Mouse (Mus musculus) liver, embryonic 15.5 days (tissue): ENCODE measurements around the gene Rgs17. TPM values are rescaled to one million over a fixed set of nuclear protein-coding genes. Genes with fewer than 3 reads are reported as not detected.

ENCODE experiments used
- ATAC-seq: fragments of 200-750 bp; cut with Nextera tagmentation; 2 replicates; pipeline ENCODE4 v1.8.0; 2017; ENCODE audit warnings: moderate number of reproducible peaks, mild to moderate bottlenecking, moderate library complexity; ENCODE audit not compliant: insufficient read depth
- H3K27ac ChIP-seq: fragments of 300-500 bp; sonication (generic); replicated peaks from 2 replicates; pipeline ENCODE4 v1.5.1; 2015; ENCODE audit warnings: mild to moderate bottlenecking, inconsistent platforms
- H3K27me3 ChIP-seq: fragments of 300-500 bp; sonication (generic); 2 replicates; pipeline ENCODE4 v1.6.1; 2015; ENCODE audit warnings: mild to moderate bottlenecking, inconsistent platforms
- H3K36me3 ChIP-seq: fragments of 300-500 bp; sonication (generic); replicated peaks from 2 replicates; pipeline ENCODE4 v1.6.1; 2015; ENCODE audit warnings: moderate library complexity, mild to moderate bottlenecking, inconsistent platforms
- H3K4me1 ChIP-seq: fragments of 300-500 bp; sonication (generic); replicated peaks from 2 replicates; pipeline ENCODE4 v1.6.1; 2015; ENCODE audit warnings: inconsistent platforms
- H3K4me2 ChIP-seq: fragments of 300-500 bp; sonication (generic); 2 replicates; pipeline ENCODE4 v1.6.1; 2015; ENCODE audit warnings: moderate library complexity, mild to moderate bottlenecking, inconsistent platforms
- H3K4me3 ChIP-seq: fragments of 300-500 bp; sonication (generic); replicated peaks from 2 replicates; pipeline ENCODE4 v1.5.1; 2015; ENCODE audit warnings: mild to moderate bottlenecking, inconsistent platforms
- H3K9ac ChIP-seq: fragments of 300-500 bp; sonication (generic); 2 replicates; pipeline ENCODE4 v1.6.1; 2015; ENCODE audit warnings: moderate library complexity, mild to moderate bottlenecking, inconsistent platforms
- H3K9me3 ChIP-seq: fragments of 300-500 bp; sonication (generic); replicated peaks from 2 replicates; pipeline ENCODE4 v1.6.1; 2016; ENCODE audit warnings: inconsistent platforms
- WGBS: fragments of 180-500 bp; shearing (Covaris S2); methylation state at CpG from one replicate; pipeline ENCODE4 v1.1.7; 2015; ENCODE audit warnings: mixed read lengths; ENCODE audit not compliant: insufficient replicate concordance; 5-methylcytosine and 5-hydroxymethylcytosine counted together
- polyA plus RNA-seq: library from polyadenylated mRNA; unstranded; fragments of >200 nt; fragmentation: Nextera tagmentation; extraction: Ambion mirVana; gene quantifications from 2 replicates; pipeline ENCODE4 v1.2.1, GENCODE M21; 2015

Gene Rgs17
- polyA plus RNA-seq, 1 experiment from 2014 or later = 0.03 TPM

DNA sequence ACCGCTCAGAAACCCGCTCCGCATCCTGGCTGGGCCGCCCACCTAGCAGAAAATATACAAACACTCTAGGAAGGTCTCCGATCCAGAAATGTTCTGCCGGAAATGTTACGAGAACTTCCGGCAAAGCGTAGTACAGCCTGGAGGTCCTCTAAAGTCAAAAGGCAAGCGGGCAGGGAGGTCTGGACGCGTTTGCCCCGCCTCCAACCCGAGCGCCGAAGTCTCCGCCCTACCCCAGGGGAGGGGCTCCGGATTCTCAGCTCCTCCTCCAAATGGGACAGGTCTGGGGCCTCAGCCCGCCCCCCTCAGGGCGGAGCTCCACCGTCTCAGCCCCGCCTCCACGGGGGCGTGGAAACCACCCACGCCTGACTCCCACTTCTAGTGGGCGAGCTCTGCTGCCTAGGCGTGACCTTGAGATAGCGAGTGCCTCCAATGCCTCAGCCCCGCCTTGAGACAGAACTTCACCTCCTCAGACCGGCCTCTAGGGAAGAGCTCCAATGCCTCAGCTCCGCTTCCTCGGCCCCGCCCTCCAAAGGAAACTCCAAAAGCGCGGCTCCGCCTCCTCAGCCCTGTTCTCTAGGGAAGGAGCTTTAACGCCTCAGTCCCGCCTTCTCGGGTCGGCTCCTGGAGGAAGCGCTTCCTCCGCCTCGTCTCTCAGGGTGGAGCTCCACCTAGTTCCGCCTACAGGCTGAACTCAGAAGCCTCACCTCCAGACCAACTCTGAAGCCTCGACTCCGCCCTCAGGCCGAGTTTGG lies 98.3 kb downstream of the Rgs17 start, which contains the start of gene Mtrf1l:
Gene Mtrf1l (minus strand): TSS at position 171 of the 752 bp plus-strand sequence.
- WGBS = under 1% methylated on average over 47 of the region's 47 CpGs
- Histone ChIP-seq H3K36me3 (peaks cover 26% of the 10 kb centered on the region), H3K27me3 (no peaks in the 10 kb centered on the region), H3K9ac (peak within 1 kb of the TSS; percentile 92), H3K4me2 (peak within 1 kb of the TSS; percentile 91), H3K27ac (peak within 1 kb of the TSS; percentile 95), H3K9me3 (no peaks in the 10 kb centered on the region), H3K4me1 (peaks cover 44% of the 10 kb centered on the region), H3K4me3 (peak within 1 kb of the TSS; percentile 97)
- ATAC-seq = peak; percentile 95

DNA sequence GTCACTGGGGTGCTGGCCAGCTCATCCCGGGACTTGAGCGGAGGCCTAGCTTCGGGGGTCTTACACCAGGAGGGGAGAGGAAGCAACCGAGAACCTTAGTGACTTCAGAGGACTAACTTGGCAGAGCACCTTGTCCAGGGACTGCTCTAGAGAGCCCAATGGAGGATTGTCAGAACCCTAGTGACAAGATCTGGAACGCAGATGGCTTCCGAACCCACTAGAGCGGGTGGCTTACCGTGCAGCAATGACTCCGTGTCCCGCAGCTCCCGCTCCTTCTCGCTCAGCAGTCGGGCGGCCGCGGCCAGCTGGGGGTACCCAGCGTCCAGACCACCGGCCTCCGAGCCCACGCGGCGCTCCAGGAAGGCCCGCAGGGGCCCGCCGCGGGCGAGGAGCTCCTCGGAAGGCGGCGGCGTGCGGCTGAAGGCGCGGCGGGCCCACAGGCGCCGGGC lies 98.9 kb downstream of the Rgs17 start:
- peak overlapping the region; percentile 92 for H3K9ac ChIP-seq
- H3K27ac ChIP-seq = peak overlapping the region; percentile 95
- H3K4me2 ChIP-seq = peak overlapping the region; percentile 91
- H3K4me3 ChIP-seq = peak overlapping the region; percentile 97
- ATAC-seq = peak; percentile 2
- H3K27me3 ChIP-seq = no peaks in the 10 kb centered on the region
- under 1% methylated on average over 37 of the region's 37 CpGs for WGBS
- no peaks in the 10 kb centered on the region for H3K9me3 ChIP-seq
- peaks cover 32% of the 10 kb centered on the region for H3K36me3 ChIP-seq
- H3K4me1 ChIP-seq = peaks cover 44% of the 10 kb centered on the region

DNA sequence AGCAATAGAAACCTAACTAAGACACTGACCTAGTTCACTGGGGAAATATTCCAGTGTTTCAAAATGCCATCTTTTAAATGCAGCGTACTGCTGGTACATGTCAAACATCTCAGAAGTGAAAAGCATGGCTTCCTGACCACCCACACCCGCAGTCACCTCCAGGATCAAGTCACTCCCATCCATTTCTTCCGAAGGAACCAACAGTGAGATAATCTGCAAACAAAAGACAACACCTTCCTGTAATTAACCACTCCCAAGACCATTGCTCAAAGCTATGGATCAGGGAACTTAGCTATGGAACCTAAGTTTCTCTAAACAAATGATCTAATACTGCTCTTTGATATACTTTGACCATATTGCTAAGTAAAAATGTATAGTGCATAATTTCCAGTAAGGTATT lies 103.4 kb downstream of the Rgs17 start:
- Histone ChIP-seq H3K9me3 (no peaks in the 10 kb centered on the region), H3K4me2 (no peak overlapping the region), H3K27me3 (no peaks in the 10 kb centered on the region), H3K36me3 (peaks cover 75% of the 10 kb centered on the region), H3K4me3 (no peak overlapping the region), H3K4me1 (peaks cover 27% of the 10 kb centered on the region), H3K27ac (no peak overlapping the region), H3K9ac (no peak overlapping the region)
- ATAC-seq = no peak
- WGBS = 84% methylated on average over 3 of the region's 3 CpGs

DNA sequence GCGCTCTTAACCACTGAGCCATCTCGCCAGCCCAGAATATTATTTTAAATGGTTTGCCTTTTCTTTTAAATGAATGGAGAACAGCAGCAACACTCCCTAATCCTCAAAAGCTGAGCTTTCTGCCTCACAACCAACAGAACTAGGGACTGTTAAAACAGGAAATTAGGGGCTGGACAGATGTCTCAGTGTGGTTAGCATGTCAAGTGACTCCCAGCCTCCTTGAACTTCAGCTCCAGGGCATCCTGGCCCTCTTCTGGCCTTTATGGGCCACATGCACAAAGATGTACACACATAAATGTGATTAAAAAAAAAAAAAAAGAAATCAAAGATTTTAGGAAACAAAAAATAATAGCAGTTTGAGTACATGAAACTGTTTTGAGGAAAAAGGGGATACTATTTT lies 106.2 kb downstream of the Rgs17 start:
- Histone ChIP-seq H3K4me2 (no peak overlapping the region), H3K27me3 (no peaks in the 10 kb centered on the region), H3K27ac (no peak overlapping the region), H3K36me3 (peaks cover 89% of the 10 kb centered on the region), H3K9me3 (no peaks in the 10 kb centered on the region), H3K4me1 (peaks cover 10% of the 10 kb centered on the region; the same call in 1 of the 2 replicates), H3K9ac (no peak overlapping the region), H3K4me3 (no peak overlapping the region)
- 93% methylated on average over 2 of the region's 2 CpGs for WGBS
- ATAC-seq = no peak

DNA sequence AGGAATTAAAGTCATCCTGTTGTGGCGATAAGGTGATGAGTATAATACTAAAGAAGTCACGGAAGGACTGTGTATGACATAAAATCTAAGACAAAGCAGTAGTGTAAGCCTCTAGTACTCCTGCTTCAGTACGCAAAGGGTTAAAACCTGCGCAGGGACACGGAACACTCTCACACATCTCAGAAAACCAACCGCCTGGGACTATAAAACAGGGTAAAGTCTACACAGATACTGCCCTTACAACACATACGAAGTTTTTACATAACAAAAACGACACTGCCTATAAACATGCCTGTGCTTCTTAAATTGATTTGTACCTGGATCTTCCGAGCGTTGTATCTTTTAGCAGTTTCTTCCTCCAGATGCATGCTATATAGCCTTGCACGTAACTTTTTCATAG lies 108.5 kb downstream of the Rgs17 start:
- H3K36me3 ChIP-seq = peaks cover 76% of the 10 kb centered on the region
- no peak overlapping the region for H3K4me2 ChIP-seq
- H3K27me3 ChIP-seq = no peaks in the 10 kb centered on the region
- no peaks in the 10 kb centered on the region for H3K9me3 ChIP-seq
- WGBS = 83% methylated on average over 11 of the region's 11 CpGs
- H3K4me3 ChIP-seq = no peak overlapping the region
- H3K9ac ChIP-seq = no peak overlapping the region
- ATAC-seq = no peak
- H3K4me1 ChIP-seq = no peaks in the 10 kb centered on the region; the same call in 1 of the 2 replicates
- no peak overlapping the region for H3K27ac ChIP-seq

DNA sequence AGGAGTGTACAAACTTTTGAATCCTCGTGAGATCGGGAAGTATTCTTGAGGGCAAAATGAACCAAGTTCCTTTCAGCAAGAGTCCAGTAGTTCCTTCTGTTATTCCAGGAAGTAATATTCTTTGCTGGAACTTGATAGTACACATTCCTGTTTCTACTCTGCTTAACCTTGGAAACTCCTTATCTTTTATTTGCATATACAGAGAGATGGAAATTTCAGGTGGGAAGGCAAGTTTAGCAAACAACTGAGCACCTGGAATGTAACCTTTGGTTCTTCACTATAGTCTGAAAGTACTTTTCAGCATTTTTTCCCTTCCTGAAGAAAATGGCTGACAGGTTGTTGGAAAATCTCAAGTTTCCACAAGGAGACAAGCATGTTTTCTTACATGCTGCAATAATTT lies 114.5 kb downstream of the Rgs17 start:
- peak overlapping the region; percentile 91; the same call in 1 of the 2 replicates for H3K27ac ChIP-seq

DNA sequence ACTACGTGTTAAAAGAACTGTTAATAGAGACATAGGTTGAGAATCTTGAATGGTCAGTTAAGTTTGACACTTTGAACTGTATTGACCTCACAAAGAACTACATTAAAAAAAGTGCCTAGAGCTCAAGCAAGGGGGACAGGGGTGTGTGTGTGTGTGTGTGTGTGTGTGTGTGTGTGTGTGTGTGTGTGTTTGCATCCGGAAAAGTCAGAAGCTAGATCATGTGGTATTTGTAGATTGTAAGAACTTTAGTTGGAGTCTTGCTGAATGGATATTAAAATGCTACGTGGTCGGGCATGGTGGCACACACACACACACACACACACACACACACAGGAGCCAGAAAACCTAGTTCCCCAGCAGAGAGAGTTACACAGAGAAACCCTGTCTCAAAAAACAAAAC lies 115.2 kb downstream of the Rgs17 start:
- H3K9ac ChIP-seq = peak overlapping the region; percentile 69
- H3K36me3 ChIP-seq = peaks cover 30% of the 10 kb centered on the region
- no peak for ATAC-seq
- no peak overlapping the region; the same call in 1 of the 2 replicates for H3K4me3 ChIP-seq
- no peaks in the 10 kb centered on the region for H3K9me3 ChIP-seq
- no peaks in the 10 kb centered on the region for H3K27me3 ChIP-seq
- peak overlapping the region; percentile 76 for H3K4me2 ChIP-seq
- H3K27ac ChIP-seq = peak overlapping the region; percentile 91; the same call in 1 of the 2 replicates
- peaks cover 29% of the 10 kb centered on the region for H3K4me1 ChIP-seq
- 16% methylated on average over 4 of the region's 4 CpGs for WGBS

More for the DNA sequence above, 114.5 kb downstream of the Rgs17 start:
- Histone ChIP-seq H3K27me3 (no peaks in the 10 kb centered on the region), H3K9ac (no peak overlapping the region), H3K4me2 (0 out of 2 replicates have a peak overlapping the region, but pooled peaks have one; percentile 76), H3K36me3 (peaks cover 30% of the 10 kb centered on the region), H3K4me1 (peaks cover 23% of the 10 kb centered on the region), H3K9me3 (no peaks in the 10 kb centered on the region), H3K4me3 (no peak overlapping the region)
- ATAC-seq = no peak
- WGBS = 30% methylated on average over 2 of the region's 2 CpGs

DNA sequence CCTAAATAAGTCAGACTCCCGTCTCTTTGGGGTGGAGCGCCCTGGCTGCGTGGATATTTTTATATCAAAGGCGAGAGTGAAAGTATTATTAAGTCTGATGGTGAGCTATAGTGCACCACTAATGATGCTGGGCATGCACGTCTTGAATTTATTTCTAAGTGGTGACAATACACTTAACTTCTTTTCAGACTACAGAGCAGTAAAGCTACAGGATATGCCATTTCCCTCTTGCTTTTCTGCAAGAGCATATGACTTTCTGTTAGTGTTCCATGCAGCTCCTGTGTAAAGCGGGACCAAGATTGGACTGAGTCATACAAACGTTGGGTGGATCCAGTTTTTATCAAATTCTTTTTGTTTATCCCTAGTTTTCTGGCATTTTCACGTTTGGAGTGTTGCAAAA lies 115.8 kb downstream of the Rgs17 start:
- Histone ChIP-seq H3K36me3 (peaks cover 30% of the 10 kb centered on the region), H3K27ac (peak overlapping the region; percentile 91), H3K4me2 (peak overlapping the region; percentile 76), H3K27me3 (no peaks in the 10 kb centered on the region), H3K4me3 (peak overlapping the region; percentile 93), H3K4me1 (peaks cover 35% of the 10 kb centered on the region), H3K9me3 (no peaks in the 10 kb centered on the region), H3K9ac (peak overlapping the region; percentile 69)
- WGBS = 7% methylated on average over 8 of the region's 8 CpGs
- ATAC-seq = no peak

DNA sequence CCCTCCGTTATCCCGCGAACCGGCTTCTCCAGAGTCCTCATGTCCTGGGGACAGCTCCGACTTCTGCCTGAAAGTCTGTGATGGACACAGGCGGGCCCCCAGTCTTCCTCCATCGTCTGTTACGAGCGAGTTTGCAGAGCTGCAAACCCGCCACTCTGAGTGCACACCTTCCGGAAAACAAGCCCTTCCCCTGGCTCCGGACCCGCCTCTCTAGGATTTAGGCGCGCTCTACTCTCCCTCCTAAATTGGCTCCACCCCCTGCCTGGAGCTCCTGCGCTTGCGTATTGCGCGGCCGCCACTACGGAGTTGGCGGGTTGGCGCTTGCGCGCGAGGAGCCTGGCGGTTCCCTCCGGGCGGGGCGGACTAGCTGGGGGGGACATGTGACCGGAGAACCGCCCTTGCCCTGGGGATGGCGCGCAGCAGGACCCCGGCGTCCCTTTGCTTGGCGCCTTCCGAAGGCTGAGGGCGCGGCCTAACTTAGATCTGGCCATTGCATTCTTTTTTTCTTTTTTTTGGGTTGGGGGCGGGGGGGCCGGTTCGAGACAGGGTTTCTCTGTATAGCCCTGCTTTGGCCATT lies 116.4 kb downstream of the Rgs17 start:
- peak overlapping the region; percentile 91 for H3K27ac ChIP-seq
- peak overlapping the region; percentile 69 for H3K9ac ChIP-seq
- ATAC-seq = peak; percentile 88
- H3K4me3 ChIP-seq = peak overlapping the region; percentile 93
- peaks cover 41% of the 10 kb centered on the region for H3K4me1 ChIP-seq
- under 1% methylated on average over 43 of the region's 43 CpGs for WGBS
- H3K4me2 ChIP-seq = peak overlapping the region; percentile 76
- H3K27me3 ChIP-seq = no peaks in the 10 kb centered on the region
- H3K36me3 ChIP-seq = peaks cover 34% of the 10 kb centered on the region
- no peaks in the 10 kb centered on the region for H3K9me3 ChIP-seq

DNA sequence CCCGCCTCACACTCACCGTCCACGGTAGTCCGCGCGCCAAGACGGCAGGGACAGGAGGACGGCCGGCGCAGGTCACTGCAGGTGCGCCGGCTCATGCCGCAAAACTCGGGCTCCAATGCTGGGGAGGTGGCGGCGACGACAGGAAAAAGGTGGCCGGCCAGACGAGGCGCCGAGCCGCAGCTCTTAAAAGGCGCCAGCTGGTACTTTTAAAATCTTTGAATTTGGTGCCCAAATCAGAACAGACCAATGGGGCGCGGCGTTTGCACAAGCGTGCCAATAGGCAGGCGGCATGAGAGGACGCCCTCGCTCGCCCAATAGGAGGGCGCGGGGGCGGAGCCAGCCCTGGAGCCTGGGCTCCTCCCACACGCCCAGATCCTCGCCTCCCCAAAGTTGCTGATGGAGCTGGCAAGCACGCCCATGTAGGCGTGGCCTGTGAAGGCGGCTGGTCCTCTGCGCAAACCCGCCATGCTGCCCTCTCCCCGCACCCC lies 116.9 kb downstream of the Rgs17 start, which contains the start of gene Fbxo5:
Gene Fbxo5 (minus strand): TSS at position 358 of the 488 bp plus-strand sequence.
- H3K4me3 ChIP-seq = peak within 1 kb of the TSS; percentile 93
- peak; percentile 87 for ATAC-seq
- H3K36me3 ChIP-seq = peaks cover 36% of the 10 kb centered on the region
- no peaks in the 10 kb centered on the region for H3K9me3 ChIP-seq
- under 1% methylated on average over 42 of the region's 42 CpGs for WGBS
- H3K27ac ChIP-seq = peak within 1 kb of the TSS; percentile 95
- no peaks in the 10 kb centered on the region for H3K27me3 ChIP-seq
- peak within 1 kb of the TSS; percentile 91 for H3K9ac ChIP-seq
- H3K4me1 ChIP-seq = peaks cover 44% of the 10 kb centered on the region
- H3K4me2 ChIP-seq = peak within 1 kb of the TSS; percentile 76

DNA sequence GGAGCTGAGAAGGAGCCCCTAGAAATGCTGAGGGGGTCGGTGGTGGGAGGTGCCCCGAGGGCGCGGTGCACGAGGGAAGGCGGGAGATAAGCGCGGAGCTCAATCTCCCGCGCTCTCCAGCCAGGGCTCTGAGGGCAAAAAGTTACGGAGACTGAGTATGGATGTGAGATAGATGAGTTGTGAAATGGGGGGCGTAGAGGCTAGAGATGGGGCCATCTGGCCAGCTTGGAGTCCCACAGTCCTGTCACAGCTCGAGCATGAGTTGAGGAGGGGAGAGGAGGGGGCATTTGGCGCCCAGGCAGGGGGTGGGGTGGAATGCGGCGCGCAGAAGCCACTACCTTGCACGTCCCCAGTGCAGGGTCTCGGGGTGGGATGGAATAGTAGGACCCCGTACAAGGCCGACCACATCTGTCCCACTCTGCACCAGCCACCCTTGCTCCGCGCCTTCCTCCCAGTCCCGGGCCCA lies 117.5 kb downstream of the Rgs17 start:
- Histone ChIP-seq H3K9me3 (no peaks in the 10 kb centered on the region), H3K36me3 (peaks cover 42% of the 10 kb centered on the region), H3K4me2 (peak overlapping the region; percentile 76), H3K4me3 (peak overlapping the region; percentile 93), H3K27ac (peak overlapping the region; percentile 95), H3K9ac (peak overlapping the region; percentile 91), H3K4me1 (peaks cover 44% of the 10 kb centered on the region), H3K27me3 (no peaks in the 10 kb centered on the region)
- WGBS = 0% methylated on average over 24 of the region's 24 CpGs
- ATAC-seq = peak; percentile 1; the same call in 1 of the 2 replicates
